Mouse (Mus musculus): ENCODE measurements around the gene Ppargc1a.

Ppargc1a gene

GRCm38 (mm10) chr5:51416377-51416776 lies 151.1 kb downstream of the Ppargc1a start:
- DNase-seq (ENCODE audit: low read depth, low spot score) = no peak

- no peak for DNase-seq (ENCODE audit: low read depth, low spot score)
These were observed 152.1 kb downstream of the Ppargc1a start for GRCm38 (mm10) chr5:51415456-51415855.

GRCm38 (mm10) chr5:51412303-51413117 lies 155.0 kb downstream of the Ppargc1a start:
- DNase-seq (ENCODE audit: low read depth, low spot score) = no peak

- no peak for DNase-seq (ENCODE audit: low read depth, low spot score)
These were observed 157.5 kb downstream of the Ppargc1a start for GRCm38 (mm10) chr5:51410006-51410405.

- DNase-seq (ENCODE audit: low read depth, low spot score) = no peak
These were observed 161.1 kb downstream of the Ppargc1a start for GRCm38 (mm10) chr5:51406406-51406805.
